Mouse (Mus musculus) v-Abl transformed pro-B cells (cell line): ENCODE measurements around the gene Dcaf12l1.
"Not testable (repeated sequence)": the region's sequence is repeated elsewhere in the genome, so short reads cannot be mapped to it uniquely, and the experiment has no call there.

ENCODE experiments used
- in situ Hi-C, 2 experiments: fragments of 400-800 bp; cut with MboI; formaldehyde crosslinking; loops; one replicate each; pipeline ENCODE4 v1.15.1; 2025; ENCODE audit not compliant: unreplicated experiment in 2 of 2

Dcaf12l1 gene

GRCm38 (mm10) chrX:44789761-44790411 lies at the start of gene Dcaf12l1:
Gene Dcaf12l1 (minus strand): TSS chrX:44790197.
- in situ Hi-C loops: no loop called here

GRCm38 (mm10) chrX:44809356-44809755 lies 19.4 kb upstream of the Dcaf12l1 start:
- in situ Hi-C loops: not testable (repeated sequence)

DNA sequence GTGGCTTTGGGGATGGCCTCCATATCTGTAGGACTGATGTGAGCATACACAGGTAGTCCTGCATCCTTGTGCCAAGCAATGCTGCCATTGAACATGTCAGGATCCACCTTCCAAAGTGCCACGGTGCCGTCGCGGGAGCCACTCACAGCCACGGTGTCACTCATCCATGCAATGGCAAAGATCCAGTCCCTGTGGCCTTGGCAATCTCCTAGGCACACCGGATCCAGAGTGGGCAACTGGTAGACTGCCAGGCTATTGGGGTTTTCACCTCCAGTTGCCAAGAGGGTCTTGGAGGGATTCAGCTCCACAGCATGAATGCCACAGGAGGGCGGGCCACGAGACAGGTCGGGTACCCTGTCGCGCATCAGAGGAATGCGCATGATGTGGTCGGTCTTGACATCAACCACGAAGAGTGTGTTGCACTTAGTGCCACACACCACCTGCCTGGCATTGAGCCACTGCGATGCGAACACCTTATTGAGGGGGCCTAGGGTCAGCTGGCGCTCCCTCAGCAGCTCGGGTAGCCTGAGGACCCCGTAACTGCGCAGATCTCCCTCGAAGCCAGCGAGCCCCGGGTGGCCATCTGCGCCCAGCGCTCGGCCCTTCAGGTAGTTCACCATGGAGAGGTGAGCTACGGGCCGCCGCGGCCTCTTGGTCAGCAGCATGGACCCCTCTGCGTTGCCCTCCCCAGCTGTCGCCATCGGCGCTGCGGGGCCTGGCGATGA lies 799 bp downstream of the Dcaf12l1 start:
- in situ Hi-C loops: no loop called here
